In the genomic region with DNA sequence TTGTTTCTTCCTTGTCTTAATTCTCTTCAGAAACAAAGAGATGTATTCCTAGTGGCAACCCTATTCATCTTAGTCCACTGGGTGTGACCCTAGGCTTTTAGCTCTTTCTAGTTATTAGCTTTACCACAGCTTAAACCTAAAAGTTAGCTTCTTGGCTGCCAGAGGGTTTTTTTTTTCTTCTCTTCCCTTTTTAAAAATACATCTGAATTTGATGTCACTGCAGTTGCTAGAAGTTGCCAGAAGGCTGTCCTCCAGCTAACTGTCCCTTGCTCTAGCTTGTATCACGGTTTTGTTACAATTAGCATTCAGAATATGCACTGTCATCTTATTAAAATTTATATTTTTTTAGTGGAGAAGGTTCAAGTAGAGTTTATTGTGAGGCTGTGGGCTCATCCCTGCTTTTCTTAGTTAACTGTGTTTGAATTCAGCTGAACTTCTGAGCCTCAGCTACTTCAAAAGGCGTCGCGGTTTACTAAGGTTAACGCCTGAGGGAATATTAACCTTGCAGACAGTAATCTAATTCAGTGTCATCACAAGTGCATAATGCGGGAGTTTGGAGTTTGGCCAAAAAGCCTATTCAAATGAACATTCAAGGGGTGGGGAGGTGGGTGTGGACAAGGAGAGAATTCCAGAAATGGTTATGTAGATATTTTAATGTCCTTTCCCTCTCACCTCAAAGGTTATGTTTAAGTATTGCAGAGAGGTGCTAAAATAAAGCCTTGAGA, we compare ENCODE assay signal across 8 mouse cellular contexts. TPM values are rescaled to one million over a fixed set of nuclear protein-coding genes. Genes with fewer than 3 reads are reported as not detected.
A peak's percentile ranks its signal among the peaks of the same experiment; 100 is the strongest.
DNase-seq lines count a peak whose midpoint lies in the region; ATAC-seq and TF ChIP-seq lines count a peak whose summit lies in the region.

No protein-coding gene starts in this region.

- DNase-seq in heart, adult 11 months, result no peak
- no peak for DNase-seq in urinary bladder, adult 18-20 months (ENCODE audit: low spot score in 2 of 2)
- no peak for DNase-seq in adrenal gland, adult 8-10 months
- DNase-seq in cerebellum, adult 9-10 months, result no peak

- no peaks in the 10 kb centered on the region for H3K36me3 ChIP-seq in heart, embryonic 16.5 days (ENCODE audit: control insufficient read depth, insufficient read depth)
- no peaks in the 10 kb centered on the region for H3K36me3 ChIP-seq in intestine, postnatal 0 days (ENCODE audit: control insufficient read depth, insufficient read depth)
- no peaks in the 10 kb centered on the region for H3K36me3 ChIP-seq in midbrain, embryonic 12.5 days

- H3K4me3 ChIP-seq in heart, embryonic 16.5 days (ENCODE audit: low read length), result peak overlapping the region; percentile 82
- H3K4me3 ChIP-seq in bone marrow macrophage, adult 2 months (ENCODE audit: insufficient read depth, low read length), result peak overlapping the region; percentile 88
- H3K4me3 ChIP-seq in intestine, postnatal 0 days (ENCODE audit: low read depth, low read length), result peak overlapping the region; percentile 82; the same call in 1 of the 2 replicates
- peak overlapping the region; percentile 94 for H3K4me3 ChIP-seq in midbrain, embryonic 12.5 days

- no peaks in the 10 kb centered on the region for H3K27me3 ChIP-seq in heart, embryonic 16.5 days (ENCODE audit: control insufficient read depth, insufficient read depth, low read length)
- no peaks in the 10 kb centered on the region for H3K27me3 ChIP-seq in intestine, postnatal 0 days (replicated peaks; ENCODE audit: control insufficient read depth, insufficient read depth, low read length)
- no peaks in the 10 kb centered on the region for H3K27me3 ChIP-seq in midbrain, embryonic 12.5 days

- no peak for TF ChIP-seq CTCF in bone marrow macrophage, adult 2 months (IDR thresholded peaks at IDR 0.05; ENCODE audit: low read depth, low read length)
- no peak; the same call in 1 of the 2 replicates for TF ChIP-seq CTCF in intestine, postnatal 0 days (IDR thresholded peaks at IDR 0.05; ENCODE audit: low read depth)

- peak overlapping the region; percentile 85 for H3K4me2 ChIP-seq in heart, embryonic 16.5 days (ENCODE audit: low read depth, low read length)
- peak overlapping the region; percentile 83 for H3K4me2 ChIP-seq in intestine, postnatal 0 days (replicated peaks; ENCODE audit: low read depth)
- peak overlapping the region; percentile 67 for H3K4me2 ChIP-seq in midbrain, embryonic 12.5 days (replicated peaks)

- ATAC-seq in heart, embryonic 16.5 days (replicated peaks; ENCODE audit: extremely low read depth, insufficient read depth, low FRiP score), result no peak
- ATAC-seq in intestine, postnatal 0 days, result no peak
- no peak for ATAC-seq in midbrain, embryonic 12.5 days (ENCODE audit: low FRiP score, low read depth)

- H3K9ac ChIP-seq in heart, embryonic 16.5 days (ENCODE audit: low read length), result peak overlapping the region; percentile 99
- peak overlapping the region; percentile 99; the same call in 1 of the 2 replicates for H3K9ac ChIP-seq in intestine, postnatal 0 days (ENCODE audit: low read depth, low read length)
- peak overlapping the region; percentile 96 for H3K9ac ChIP-seq in midbrain, embryonic 12.5 days (replicated peaks)

- no peaks in the 10 kb centered on the region for H3K9me3 ChIP-seq in heart, embryonic 16.5 days (replicated peaks; ENCODE audit: control insufficient read depth, low read length)
- no peaks in the 10 kb centered on the region for H3K9me3 ChIP-seq in intestine, postnatal 0 days (ENCODE audit: control insufficient read depth)
- no peaks in the 10 kb centered on the region for H3K9me3 ChIP-seq in midbrain, embryonic 12.5 days

- peaks cover 19% of the 10 kb centered on the region for H3K4me1 ChIP-seq in heart, embryonic 16.5 days (ENCODE audit: control insufficient read depth, insufficient read depth, low read length)
- H3K4me1 ChIP-seq in bone marrow macrophage, adult 2 months (ENCODE audit: control insufficient read depth, insufficient read depth, low read length), result peaks cover 28% of the 10 kb centered on the region
- H3K4me1 ChIP-seq in intestine, postnatal 0 days (replicated peaks; ENCODE audit: control insufficient read depth, insufficient read depth, low read length), result no peaks in the 10 kb centered on the region
- H3K4me1 ChIP-seq in midbrain, embryonic 12.5 days, result peaks cover 27% of the 10 kb centered on the region

- peak overlapping the region; percentile 96 for H3K27ac ChIP-seq in heart, embryonic 16.5 days (ENCODE audit: low read length)
- H3K27ac ChIP-seq in bone marrow macrophage, adult 2 months (ENCODE audit: insufficient read depth, low read depth, low read length), result peak overlapping the region; percentile 74
- 0 out of 2 replicates have a peak overlapping the region, but pooled peaks have one; percentile 93 for H3K27ac ChIP-seq in intestine, postnatal 0 days (ENCODE audit: low read depth, low read length)
- peak overlapping the region; percentile 95 for H3K27ac ChIP-seq in midbrain, embryonic 12.5 days (replicated peaks)

- WGBS in heart, embryonic 16.5 days, result 50% methylated on average over 6 of the region's 6 CpGs
- WGBS in intestine, postnatal 0 days, result 34% methylated on average over 6 of the region's 6 CpGs
- 59% methylated on average over 6 of the region's 6 CpGs for WGBS in midbrain, embryonic 12.5 days

- TF ChIP-seq POLR2A in bone marrow macrophage, adult 2 months (IDR thresholded peaks at IDR 0.05; ENCODE audit: borderline replicate concordance, low read depth, low read length), result no peak

RNA-seq across cellular contexts. Expression of a gene that starts 1.3 kb away (rescaled TPM):
- 40.7 and 41.5 TPM in 2 replicates for polyA plus RNA-seq in heart, embryonic 16.5 days (2015; fragmentation: Nextera tagmentation; extraction: Ambion mirVana)
- polyA plus RNA-seq in bone marrow macrophage, adult 2 months (2012; ENCODE audit: insufficient read depth, insufficient read length, missing spikeins), result 31.9 and 34.3 TPM in 2 replicates
- polyA plus RNA-seq in intestine, postnatal 0 days (2015; fragmentation: Nextera tagmentation; extraction: Ambion mirVana), result 20.1 and 20.5 TPM in 2 replicates
- 58.1 and 60.9 TPM in 2 replicates for polyA plus RNA-seq in midbrain, embryonic 12.5 days (2016; fragmentation: Nextera tagmentation; extraction: Ambion mirVana)
- total RNA-seq in adrenal gland, adult 8-10 months (2022), result 10 to 100 TPM; 52.2 to 82.0 (median 73.8) TPM
